Mouse (Mus musculus) megakaryocyte progenitor cell, adult 5-6 weeks (primary cell): ENCODE measurements at regions not wholly inside any gene's neighbourhood (a gene's known extent, or its start where the extent isn't known, plus 50 kb on each side); places are given as distances from the start of the nearest gene placed in this dataset.

Source experiments
- ATAC-seq: replicated peaks from 2 replicates; pipeline ENCODE4 v1.8.0; 2016; ENCODE audit warnings: mild to moderate bottlenecking, moderate TSS enrichment, inconsistent platforms; ENCODE audit not compliant: poor library complexity

GRCm38 (mm10) chr1:79921890-79922289 is 60.9 kb upstream of the Serpine2 start:
- ATAC-seq: no peak

GRCm38 (mm10) chr1:79921333-79921732 is 60.4 kb upstream of the Serpine2 start:
- no peak for ATAC-seq

GRCm38 (mm10) chr1:79917426-79918150 is 56.6 kb upstream of the Serpine2 start:
- no peak for ATAC-seq
